Mouse (Mus musculus) E14TG2a.4 (cell line): ENCODE measurements around the gene Arl6ip6.

ENCODE experiments used
- CTCF ChIP-seq: conservative IDR thresholded peaks from 2 replicates; pipeline ENCODE4 v1.5.1; 2014; ENCODE audit warnings: low read length
- NANOG ChIP-seq: IDR thresholded peaks from 2 replicates; pipeline ENCODE4 v1.6.1; 2014; ENCODE audit warnings: borderline replicate concordance, low read length, mixed read lengths
- POU5F1 ChIP-seq: IDR thresholded peaks from 2 replicates; pipeline ENCODE4 v1.6.1; 2014; ENCODE audit warnings: low read length, borderline replicate concordance

DNA sequence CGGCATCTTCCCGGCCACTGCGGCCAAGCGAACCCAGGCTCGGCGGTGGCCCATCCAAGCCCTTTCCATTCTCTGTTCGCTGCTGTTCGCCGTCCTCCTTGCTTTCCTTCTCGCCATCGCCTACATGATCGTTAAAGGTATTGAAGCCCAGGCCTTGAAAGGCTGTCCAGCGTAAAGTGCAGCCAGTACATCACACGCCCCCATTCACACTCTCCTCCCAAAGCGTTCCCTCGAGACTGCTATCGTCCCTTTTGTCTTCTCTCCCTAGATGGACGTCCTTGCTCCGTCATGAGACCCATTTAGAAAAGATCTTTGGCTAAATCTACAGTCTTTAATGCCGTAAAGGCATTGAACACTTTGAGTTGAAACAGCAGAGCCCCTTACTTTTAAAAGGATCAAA lies 860 bp downstream of the Arl6ip6 start:
- TF ChIP-seq CTCF (no peak), POU5F1 (no peak), NANOG (no peak)
